18 mouse cellular contexts compared by ENCODE assay signal in the genomic region with DNA sequence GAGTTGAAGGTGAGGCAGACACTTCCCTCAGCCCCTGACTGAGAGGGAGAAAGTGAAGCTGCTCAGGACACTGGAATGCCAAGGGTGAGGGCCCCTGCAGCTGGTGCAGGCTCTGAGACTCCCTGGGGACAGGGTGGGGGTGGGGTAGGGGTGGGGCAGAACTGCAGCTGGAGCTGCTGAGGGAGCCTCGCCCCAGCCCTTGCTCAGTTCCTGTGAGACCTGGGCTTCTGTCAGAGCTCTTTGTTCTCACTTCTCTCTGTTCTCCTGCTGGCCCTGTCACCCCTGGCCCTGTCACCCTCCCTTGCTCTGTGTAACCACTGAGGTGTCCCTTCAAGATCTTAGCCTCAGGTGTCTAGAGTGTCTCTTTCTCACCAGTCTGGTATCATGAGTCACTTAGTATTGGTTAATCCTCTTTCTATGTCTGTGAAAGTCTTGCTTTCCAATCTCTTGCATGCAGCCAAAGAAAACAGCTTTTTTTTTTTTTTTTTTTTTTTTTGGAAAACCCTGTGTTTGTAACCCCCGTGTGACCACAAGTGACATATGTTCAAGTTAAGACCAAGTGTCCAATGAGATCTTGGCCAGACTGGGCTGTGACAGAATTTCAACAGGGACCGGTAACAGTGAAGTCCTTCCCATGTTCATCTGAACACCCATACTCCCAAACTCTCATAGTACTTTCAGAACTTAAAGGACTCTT. TPM values are rescaled to one million over a fixed set of nuclear protein-coding genes. Genes with fewer than 3 reads are reported as not detected.
A peak's percentile ranks its signal among the peaks of the same experiment; 100 is the strongest.
DNase-seq lines count a peak whose midpoint lies in the region; ATAC-seq and TF ChIP-seq lines count a peak whose summit lies in the region.
"Had no signal": no experiment of that assay in that cellular context is flagged by ENCODE, and none has a peak within 500 bp of the region (broad histone marks: within the 10 kb centered on the region; RNA-seq: fewer than 3 reads in every experiment).

No protein-coding gene starts in this region.

- H3K27ac ChIP-seq in lung, postnatal 0 days (ENCODE audit: low read length), result no peak overlapping the region
- H3K27ac ChIP-seq in CH12.LX (ENCODE audit: insufficient read depth, low read depth), result no peak overlapping the region
- H3K27ac ChIP-seq: forebrain, embryonic 15.5 days had no signal

- dilution Hi-C loops in CH12.LX (cut with MboI; ENCODE audit: extremely low pct_ligation_motif_present, extremely low pct_unique_long_range_greater_than_20kb, low sequenced_read_pairs), result no loop called here

- 56% methylated on average over 2 of the region's 3 CpGs for WGBS in lung, postnatal 0 days

- H3K4me3 ChIP-seq in lung, postnatal 0 days (ENCODE audit: low read depth, low read length), result no peak overlapping the region
- no peak overlapping the region for H3K4me3 ChIP-seq in CH12.LX (replicated peaks in 1 of 3; ENCODE audit: low read depth in 2 of 3, low read length in 2 of 3, poor library complexity in 1 of 3)
- H3K4me3 ChIP-seq: forebrain, embryonic 15.5 days; megakaryocyte, embryonic 14.5 days had no signal

- in situ Hi-C loops in CH12.LX (cut with MboI; ENCODE audit: low pct_ligation_motif_present, low pct_unique_long_range_greater_than_20kb, low sequenced_read_pairs), result no loop called here

- no peaks in the 10 kb centered on the region for H3K9me3 ChIP-seq in lung, postnatal 0 days (ENCODE audit: low read length)
- H3K9me3 ChIP-seq in CH12.LX (replicated peaks; ENCODE audit: low read length), result no peaks in the 10 kb centered on the region
- H3K9me3 ChIP-seq: forebrain, embryonic 15.5 days; megakaryocyte, embryonic 14.5 days had no signal

- no peak overlapping the region for H3K4me2 ChIP-seq in lung, postnatal 0 days (replicated peaks; ENCODE audit: low read depth, low read length)
- peak overlapping the region; percentile 26 for H3K4me2 ChIP-seq in CH12.LX (ENCODE audit: insufficient read depth, low read depth, poor library complexity, severe bottlenecking)
- H3K4me2 ChIP-seq: forebrain, embryonic 15.5 days; lung, embryonic 14.5 days had no signal

- no peak for TF ChIP-seq CTCF in lung, postnatal 0 days (IDR thresholded peaks at IDR 0.05)
- TF ChIP-seq CTCF in CH12.LX (conservative IDR thresholded peaks at IDR 0.05 in 1 of 2, IDR thresholded peaks at IDR 0.05 in 1 of 2; ENCODE audit: low read depth in 2 of 2, low read length in 2 of 2), result no peak

- H3K79me2 ChIP-seq in CH12.LX (replicated peaks; ENCODE audit: control insufficient read depth, extremely low read depth, insufficient read depth, poor library complexity, severe bottlenecking), result no peaks in the 10 kb centered on the region

- TF ChIP-seq RAD21 in CH12.LX (IDR thresholded peaks at IDR 0.05; ENCODE audit: low read depth, low read length), result no peak; the same call in 1 of the 2 replicates

- intact Hi-C loops in heart, postnatal 10 days (cut with DNase I), result no loop called here
- intact Hi-C loops in heart, postnatal 14 days (cut with DNase I), result no loop called here
- intact Hi-C loops in gastrocnemius, postnatal 14 days (cut with DNase I; ENCODE audit: low total_unique reads), result no loop called here

- H3K36me3 ChIP-seq in lung, postnatal 0 days (ENCODE audit: insufficient read depth, low read length), result no peaks in the 10 kb centered on the region
- H3K36me3 ChIP-seq in CH12.LX (replicated peaks in 1 of 2; ENCODE audit: control insufficient read depth in 1 of 2, insufficient read depth in 1 of 2, low read length in 1 of 2), result no peaks in the 10 kb centered on the region
- H3K36me3 ChIP-seq in splenic B cell, adult 2 months (ENCODE audit: control insufficient read depth, insufficient read depth, low read length, poor library complexity, severe bottlenecking), result no peaks in the 10 kb centered on the region
- H3K36me3 ChIP-seq: forebrain, embryonic 15.5 days had no signal

- TF ChIP-seq POLR2A in CH12.LX (IDR thresholded peaks at IDR 0.05; ENCODE audit: low read depth, low read length), result no peak

- peak; percentile 8 to 25 for DNase-seq in heart, postnatal 10 days
- no peak for DNase-seq in heart, postnatal 14 days
- DNase-seq in lung, postnatal 0 days (ENCODE audit: low spot score), result peak; percentile 11
- no peak for DNase-seq in lung, adult 18-20 months
- DNase-seq in CH12.LX (ENCODE audit: extremely low read depth), result peak; percentile 70
- peak; percentile 66 for DNase-seq in splenic B cell, adult 2 months (ENCODE audit: low read depth, low spot score)
- no peak for DNase-seq in gastrocnemius, postnatal 14 days
- no peak for DNase-seq in cerebellum, adult 11-12 months
- DNase-seq: adrenal gland, postnatal 14 days; heart, postnatal 4 days; lung, embryonic 14.5 days; right cerebral cortex, postnatal 25 days had no signal

- H3K4me1 ChIP-seq in lung, postnatal 0 days (ENCODE audit: insufficient read depth, low read depth, low read length), result 0 out of 2 replicates have a peak, but pooled peaks cover 3% of the 10 kb centered on the region
- H3K4me1 ChIP-seq in CH12.LX (ENCODE audit: control insufficient read depth in 1 of 2, insufficient read depth in 2 of 2), result peaks cover 29 to 53% of the 10 kb centered on the region in 2 experiments
- H3K4me1 ChIP-seq: forebrain, embryonic 15.5 days; megakaryocyte, embryonic 14.5 days had no signal

- peak; percentile 46 for ATAC-seq in lung, postnatal 0 days
- ATAC-seq: forebrain, embryonic 15.5 days; inflammation-experienced regulatory T-cells, adult 6 months had no signal

- no peaks in the 10 kb centered on the region for H3K27me3 ChIP-seq in lung, postnatal 0 days (replicated peaks; ENCODE audit: insufficient read depth, low read length)
- H3K27me3 ChIP-seq in CH12.LX (replicated peaks), result peaks cover 2% of the 10 kb centered on the region
- H3K27me3 ChIP-seq in splenic B cell, adult 2 months (ENCODE audit: control insufficient read depth, insufficient read depth, low read length, poor library complexity, severe bottlenecking), result no peaks in the 10 kb centered on the region; the same call in 1 of the 2 replicates
- H3K27me3 ChIP-seq: forebrain, embryonic 15.5 days had no signal

- H3K9ac ChIP-seq in lung, postnatal 0 days (replicated peaks; ENCODE audit: low read depth), result no peak overlapping the region
- no peak overlapping the region for H3K9ac ChIP-seq in CH12.LX (ENCODE audit: insufficient read depth, low read depth)
- H3K9ac ChIP-seq: forebrain, embryonic 15.5 days; lung, embryonic 14.5 days had no signal

- TF ChIP-seq EP300 in lung, postnatal 0 days (IDR thresholded peaks at IDR 0.05), result no peak
- peak; percentile 32; the same call in 1 of the 2 replicates for TF ChIP-seq EP300 in CH12.LX (IDR thresholded peaks at IDR 0.05; ENCODE audit: low read length)

TF ChIP-seq in CH12.LX, 34 proteins besides CTCF, POLR2A, EP300 and RAD21:
- no peak for TF ChIP-seq PAX5 (IDR thresholded peaks at IDR 0.05; ENCODE audit: low read length)
- peak; percentile 62 for TF ChIP-seq TCF12 (IDR thresholded peaks at IDR 0.05; ENCODE audit: low read depth, low read length)
- TF ChIP-seq MYC (IDR thresholded peaks at IDR 0.05; ENCODE audit: low read depth, low read length), result no peak
- no peak for TF ChIP-seq MXI1 (IDR thresholded peaks at IDR 0.05; ENCODE audit: low read depth, low read length)
- 0 out of 2 replicates have a peak, but pooled peaks have one; percentile 32 for TF ChIP-seq MAZ (IDR thresholded peaks at IDR 0.05; ENCODE audit: low read depth, low read length)
- TF ChIP-seq HCFC1 (IDR thresholded peaks at IDR 0.05; ENCODE audit: low read depth, low read length), result no peak
- 0 out of 2 replicates have a peak, but pooled peaks have one; percentile 43 for TF ChIP-seq IRF4 (IDR thresholded peaks at IDR 0.05; ENCODE audit: low read depth, low read length)
- TF ChIP-seq ZNF384 (IDR thresholded peaks at IDR 0.05; ENCODE audit: low read depth, low read length), result peak; percentile 71
TF ChIP-seq in CH12.LX: peak in this region for 4.

RNA-seq across cellular contexts. Expression of a gene that starts 35.8 kb away (rescaled TPM):
- total RNA-seq in heart, postnatal 10 days (2021), result not detected
- total RNA-seq in heart, postnatal 14 days (2021), result not detected
- not detected in 2 replicates for polyA plus RNA-seq in lung, postnatal 0 days (2015; fragmentation: Nextera tagmentation; extraction: Ambion mirVana)
- total RNA-seq in CH12.LX (2012; rRNA removed) (not detected in 2 replicates), CH12.LX (2014; rRNA removed) (not detected in 2 replicates)
- polyA plus RNA-seq in CH12.LX (2012; ENCODE audit: insufficient read length, low read depth), result 0.07 TPM in 1 of 2 replicates, not detected in the other
- not detected for total RNA-seq in gastrocnemius, postnatal 14 days (2021)
- total RNA-seq: gastrocnemius, postnatal 36 days; heart, postnatal 4 days; layer of hippocampus, adult 8-10 months; left cerebral cortex, postnatal 25 days had no signal
- polyA plus RNA-seq: inflammation-experienced regulatory T-cells, adult 6 months; lung, embryonic 14.5 days had no signal

RNA-seq across cellular contexts. Expression of a gene that starts 49.8 kb away (rescaled TPM):
- total RNA-seq in heart, postnatal 10 days (2021), result 10 to 100 TPM; 19.7 to 30.1 TPM
- total RNA-seq in heart, postnatal 14 days (2021), result 10 to 100 TPM; 14.7 to 32.9 TPM
- polyA plus RNA-seq in lung, postnatal 0 days (2015; fragmentation: Nextera tagmentation; extraction: Ambion mirVana), result 41.6 and 93.7 TPM in 2 replicates
- 202 and 225 TPM in 2 replicates for total RNA-seq in CH12.LX (2012; rRNA removed)
- total RNA-seq in CH12.LX (2014; rRNA removed), result 240 and 314 TPM in 2 replicates
- polyA plus RNA-seq in CH12.LX (2012; ENCODE audit: insufficient read length, low read depth), result 203 and 244 TPM in 2 replicates
- 10 to 100 TPM; 12.8 to 37.3 TPM for total RNA-seq in gastrocnemius, postnatal 14 days (2021)

Comparison
In these comparisons a context has a peak if more than half of its experiments do, and no peak if none do; other contexts are left out.
1. DNase-seq: peak in heart, postnatal 10 days (2 of 2), lung, postnatal 0 days (single experiment), CH12.LX (single experiment) and splenic B cell, adult 2 months (single experiment); none in heart, postnatal 14 days (0 of 2), lung, adult 18-20 months (0 of 2), gastrocnemius, postnatal 14 days (single experiment) and cerebellum, adult 11-12 months (single experiment).
2. RNA of a gene that starts 49.8 kb away (total RNA-seq): 202 to 314 TPM in CH12.LX; 12.8 to 37.3 TPM in gastrocnemius, postnatal 14 days, 14.7 to 32.9 TPM in heart, postnatal 14 days and 19.7 to 30.1 TPM in heart, postnatal 10 days; every median in the first group is over 4 times any median in the second.